Mouse (Mus musculus): ENCODE results near the gene Guca1a. TPM values are rescaled to one million over a fixed set of nuclear protein-coding genes. Genes with fewer than 3 reads are reported as not detected.
"Not testable (repeated sequence)": the region's sequence is repeated elsewhere in the genome, so short reads cannot be mapped to it uniquely, and the experiment has no call there.

Guca1a gene
- polyA plus RNA-seq, 1 experiment: not detected

DNA sequence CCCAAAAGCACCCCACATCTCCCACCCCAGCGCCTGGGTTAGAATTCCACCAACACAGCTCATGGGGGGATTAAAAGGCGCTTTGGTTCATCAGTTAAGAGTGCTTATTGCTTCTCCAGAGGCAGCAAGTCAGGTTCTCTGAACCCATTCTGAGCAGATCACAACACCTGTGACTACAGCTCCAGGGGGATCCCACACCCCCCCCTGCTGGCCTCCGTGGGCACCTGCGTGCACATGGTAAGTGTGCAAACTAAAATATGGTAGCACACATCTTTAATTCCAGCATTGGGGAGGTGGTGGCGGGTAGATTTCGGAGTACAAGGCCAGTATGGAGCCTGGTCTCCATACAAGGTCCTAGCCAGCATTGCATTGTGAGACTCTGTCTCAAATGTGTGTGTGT lies 26.9 kb upstream of the Guca1a start:
- no peak for TF ChIP-seq POLR2A (IDR thresholded peaks at IDR 0.05; ENCODE audit: insufficient read depth, low read depth, low read length)
- TF ChIP-seq CTCF (IDR thresholded peaks at IDR 0.05; ENCODE audit: insufficient read depth, low read depth, low read length): no peak
- Histone ChIP-seq H3K27ac (ENCODE audit: insufficient read depth, low read depth, low read length) (no peak overlapping the region), H3K4me3 (ENCODE audit: insufficient read depth, low read depth, low read length) (no peak overlapping the region), H3K4me1 (ENCODE audit: control insufficient read depth, insufficient read depth, low read length) (peaks cover 17% of the 10 kb centered on the region)
- 87% methylated on average over 6 of the region's 6 CpGs for WGBS

DNA sequence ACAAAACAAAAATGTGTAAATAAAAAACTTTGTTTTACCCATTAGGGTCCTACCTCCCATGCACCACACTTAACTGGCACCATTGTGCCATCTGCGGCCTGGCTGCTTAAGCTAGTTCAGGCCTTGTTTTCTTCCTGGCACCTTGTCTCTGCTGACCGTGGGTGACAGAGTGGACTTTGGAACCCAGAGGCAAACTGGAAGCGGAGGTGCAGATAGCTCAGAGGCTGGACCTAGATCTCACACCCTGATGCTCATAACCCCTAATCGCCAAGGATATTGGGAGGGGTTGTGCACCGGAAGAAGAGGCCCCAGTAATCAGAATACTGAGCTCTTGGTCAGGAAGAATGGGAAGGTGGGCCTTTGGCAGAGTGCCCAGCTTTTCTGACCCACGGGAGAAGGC lies 23.8 kb upstream of the Guca1a start:
- no peak for TF ChIP-seq CTCF (IDR thresholded peaks at IDR 0.05; ENCODE audit: insufficient read depth, low read depth, low read length)
- TF ChIP-seq POLR2A (IDR thresholded peaks at IDR 0.05; ENCODE audit: insufficient read depth, low read depth, low read length): no peak
- peaks cover 17% of the 10 kb centered on the region for H3K4me1 ChIP-seq (ENCODE audit: control insufficient read depth, insufficient read depth, low read length)
- H3K4me3 ChIP-seq (ENCODE audit: insufficient read depth, low read depth, low read length): no peak overlapping the region
- no peak overlapping the region for H3K27ac ChIP-seq (ENCODE audit: insufficient read depth, low read depth, low read length)
- WGBS: 73% methylated on average over 6 of the region's 6 CpGs

DNA sequence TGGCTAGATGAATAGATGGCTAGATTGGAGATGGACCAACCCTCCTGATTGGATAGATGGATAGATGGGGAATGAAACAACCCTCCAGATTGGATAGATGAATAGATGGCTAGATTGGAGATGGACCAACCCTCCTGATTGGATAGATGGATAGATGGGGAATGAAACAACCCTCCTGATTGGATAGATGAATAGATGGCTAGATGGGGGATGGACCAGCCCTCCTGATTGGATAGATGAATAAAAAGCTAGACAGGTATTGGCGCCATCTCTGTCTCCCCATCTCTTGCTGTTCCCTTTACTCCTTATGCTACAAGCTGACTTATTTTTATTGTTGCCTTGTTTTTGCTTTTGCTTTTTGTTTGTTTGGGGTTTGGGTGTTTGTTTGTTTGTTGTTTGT lies 22.2 kb upstream of the Guca1a start:
- H3K4me3 ChIP-seq (ENCODE audit: insufficient read depth, low read depth, low read length); H3K4me1 ChIP-seq (ENCODE audit: control insufficient read depth, insufficient read depth, low read length); H3K27ac ChIP-seq (ENCODE audit: insufficient read depth, low read depth, low read length): not testable (repeated sequence)
- WGBS: 90% methylated on average over 1 of the region's 1 CpGs

DNA sequence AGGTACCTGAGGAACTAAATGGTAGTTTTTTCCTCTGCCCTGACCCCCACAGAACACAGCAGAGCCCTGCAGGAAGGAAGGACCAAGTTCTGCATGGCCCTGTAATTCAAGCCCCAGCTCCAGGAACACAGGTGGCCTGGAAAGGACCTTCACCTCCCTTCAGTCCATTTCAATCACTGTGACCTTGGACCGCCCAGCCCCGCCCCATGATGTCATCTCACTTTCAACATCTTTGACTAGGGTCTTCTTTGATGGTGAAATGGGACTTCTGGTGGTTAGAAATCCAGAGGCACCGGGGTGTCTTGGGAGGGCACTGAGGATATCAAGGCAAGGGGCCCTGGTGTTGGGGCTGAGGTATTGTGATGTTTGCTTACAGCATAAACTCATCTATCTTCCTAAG lies 21.2 kb upstream of the Guca1a start:
- Histone ChIP-seq H3K27ac (ENCODE audit: insufficient read depth, low read depth, low read length) (no peak overlapping the region), H3K4me1 (ENCODE audit: control insufficient read depth, insufficient read depth, low read length) (peaks cover 3% of the 10 kb centered on the region; the same call in 1 of the 2 replicates), H3K4me3 (ENCODE audit: insufficient read depth, low read depth, low read length) (no peak overlapping the region)
- TF ChIP-seq POLR2A (IDR thresholded peaks at IDR 0.05; ENCODE audit: insufficient read depth, low read depth, low read length) (no peak), CTCF (IDR thresholded peaks at IDR 0.05; ENCODE audit: insufficient read depth, low read depth, low read length) (no peak)
- 86% methylated on average over 3 of the region's 3 CpGs for WGBS

DNA sequence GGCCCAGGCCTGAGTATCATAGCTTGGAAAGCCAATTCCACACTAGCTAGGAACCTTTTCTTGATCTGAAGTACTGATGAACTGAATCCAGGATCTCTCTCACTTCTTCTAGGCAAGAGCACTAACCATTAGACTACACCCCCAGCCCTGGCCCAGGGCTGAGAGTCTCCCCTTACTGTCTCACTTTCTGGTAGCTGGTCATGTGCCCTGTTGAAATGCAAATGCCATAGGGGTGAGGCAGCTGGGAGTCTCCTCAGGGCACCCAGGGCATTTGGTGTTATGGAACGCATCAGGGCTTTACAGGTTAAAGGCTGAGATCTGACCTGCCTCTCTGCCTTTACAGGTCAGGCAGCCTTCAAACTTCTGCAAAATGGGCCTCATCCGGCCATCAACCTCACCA lies 19.8 kb upstream of the Guca1a start:
- no peak overlapping the region for H3K27ac ChIP-seq (ENCODE audit: insufficient read depth, low read depth, low read length)
- WGBS: 81% methylated on average over 2 of the region's 2 CpGs
- TF ChIP-seq POLR2A (IDR thresholded peaks at IDR 0.05; ENCODE audit: insufficient read depth, low read depth, low read length) (no peak), CTCF (IDR thresholded peaks at IDR 0.05; ENCODE audit: insufficient read depth, low read depth, low read length) (no peak)
- no peaks in the 10 kb centered on the region for H3K4me1 ChIP-seq (ENCODE audit: control insufficient read depth, insufficient read depth, low read length)
- no peak overlapping the region for H3K4me3 ChIP-seq (ENCODE audit: insufficient read depth, low read depth, low read length)

DNA sequence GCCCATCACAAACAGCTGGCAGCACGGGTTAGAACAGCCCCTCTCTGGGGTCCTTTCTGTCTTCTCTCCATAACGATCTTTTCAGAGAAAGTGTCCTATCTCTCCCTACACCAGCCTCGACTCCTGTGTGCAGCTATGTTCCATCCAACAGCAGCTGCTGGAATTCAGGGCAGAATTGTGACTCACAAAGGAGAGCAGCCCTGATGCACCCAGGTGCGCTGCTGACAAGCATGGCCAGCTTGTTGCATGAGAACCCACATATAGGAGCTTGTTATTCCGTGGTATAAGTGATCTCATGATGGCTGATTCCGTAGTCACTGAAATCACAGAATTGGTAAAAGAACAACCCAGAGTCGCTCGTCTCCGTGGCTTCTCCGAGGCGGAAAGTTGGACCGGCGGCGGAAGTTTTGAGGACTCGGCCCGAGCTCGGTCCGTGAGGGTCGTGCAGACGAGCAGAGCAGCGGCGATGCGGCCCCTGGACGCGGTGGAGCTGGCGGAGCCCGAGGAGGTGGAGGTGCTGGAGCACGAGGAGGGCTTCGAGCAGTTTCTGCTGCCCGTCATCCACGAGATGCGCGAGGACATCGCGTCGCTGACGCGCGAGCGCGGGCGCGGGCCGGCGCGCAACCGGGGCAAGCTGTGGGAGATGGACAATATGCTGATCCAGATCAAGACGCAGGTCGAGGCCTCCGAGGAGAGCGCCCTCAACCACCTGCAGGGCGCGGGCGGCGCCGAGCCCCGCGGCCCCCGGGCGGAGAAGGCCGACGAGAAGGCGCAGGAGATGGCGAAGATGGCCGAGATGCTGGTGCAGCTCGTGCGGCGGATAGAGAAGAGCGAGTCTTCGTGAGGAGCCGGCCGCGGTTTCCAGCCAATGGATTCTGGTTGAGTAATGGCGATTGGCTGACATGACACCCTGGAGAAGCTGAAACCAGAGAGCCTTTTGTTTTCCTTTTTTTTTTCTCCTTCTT lies 9.8 kb upstream of the Guca1a start:
- H3K4me3 ChIP-seq (ENCODE audit: insufficient read depth, low read depth, low read length): peak overlapping the region; percentile 40
- 2% methylated on average over 74 of the region's 74 CpGs for WGBS
- not testable (repeated sequence) for H3K4me1 ChIP-seq (ENCODE audit: control insufficient read depth, insufficient read depth, low read length); H3K27ac ChIP-seq (ENCODE audit: insufficient read depth, low read depth, low read length)

DNA sequence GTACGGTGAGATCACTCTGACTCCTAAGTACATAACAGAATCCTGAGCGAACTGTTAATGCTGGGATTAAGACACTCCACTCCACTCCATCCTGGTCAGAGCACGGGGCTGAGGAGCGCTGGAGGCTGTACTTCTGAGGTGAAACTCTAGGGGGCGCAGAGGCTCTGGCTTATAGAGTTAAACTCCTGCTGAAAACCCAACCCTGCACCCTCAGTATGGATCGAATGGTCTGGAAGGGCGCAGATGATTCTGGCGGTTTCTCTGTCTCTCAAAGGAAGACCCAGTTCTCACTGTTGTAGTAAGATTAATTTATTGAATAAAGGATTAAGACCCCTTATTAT lies 8.1 kb upstream of the Guca1a start:
- TF ChIP-seq CTCF (IDR thresholded peaks at IDR 0.05; ENCODE audit: insufficient read depth, low read depth, low read length): no peak
- no peak for TF ChIP-seq POLR2A (IDR thresholded peaks at IDR 0.05; ENCODE audit: insufficient read depth, low read depth, low read length)
- WGBS: 24% methylated on average over 8 of the region's 8 CpGs
- Histone ChIP-seq H3K4me3 (ENCODE audit: insufficient read depth, low read depth, low read length) (no peak overlapping the region), H3K4me1 (ENCODE audit: control insufficient read depth, insufficient read depth, low read length) (peaks cover 8% of the 10 kb centered on the region), H3K27ac (ENCODE audit: insufficient read depth, low read depth, low read length) (no peak overlapping the region)

DNA sequence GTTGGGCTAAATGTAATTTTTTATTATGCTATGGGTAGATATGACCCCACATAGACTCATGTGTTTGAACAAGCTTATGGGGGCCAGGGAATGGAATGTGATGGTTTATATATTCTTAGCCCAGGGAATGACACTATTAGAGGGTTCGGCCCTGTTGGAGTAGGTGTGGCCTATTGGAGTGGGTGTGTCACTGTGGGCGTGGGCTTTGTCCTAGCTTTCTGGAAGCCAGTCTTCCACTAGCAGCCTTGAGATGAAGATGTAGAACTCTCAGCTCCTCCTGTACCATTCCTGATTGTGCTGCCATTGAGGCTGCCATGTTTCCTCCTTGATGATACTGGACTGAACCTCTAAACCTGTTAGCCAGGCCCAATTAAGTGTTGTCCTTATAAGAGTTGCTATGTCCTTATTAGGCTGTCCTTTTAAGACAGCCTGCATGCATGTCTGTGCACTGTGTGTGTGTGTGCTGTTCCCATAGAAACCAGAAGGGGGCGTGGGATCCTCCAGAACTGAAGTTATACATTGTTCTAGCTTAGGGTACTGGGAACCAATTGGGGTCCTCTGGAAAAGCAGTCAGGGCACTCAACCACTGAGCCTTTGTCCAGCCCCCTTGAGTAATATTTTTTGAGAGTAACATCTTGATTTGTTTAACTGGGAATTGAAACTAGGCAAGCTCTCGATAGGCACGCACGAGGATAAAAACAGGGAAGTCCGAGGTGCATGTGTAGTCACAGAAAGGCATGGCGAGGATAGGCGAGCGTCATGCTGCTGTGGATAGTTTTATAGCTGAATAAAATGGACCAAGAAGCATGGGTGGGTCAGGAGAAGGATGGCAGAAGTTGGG lies 7.6 kb upstream of the Guca1a start:
- 69% methylated on average over 10 of the region's 10 CpGs for WGBS
- TF ChIP-seq POLR2A (IDR thresholded peaks at IDR 0.05; ENCODE audit: insufficient read depth, low read depth, low read length): no peak
- H3K4me1 ChIP-seq (ENCODE audit: control insufficient read depth, insufficient read depth, low read length): peaks cover 8% of the 10 kb centered on the region
- H3K27ac ChIP-seq (ENCODE audit: insufficient read depth, low read depth, low read length): no peak overlapping the region
- H3K4me3 ChIP-seq (ENCODE audit: insufficient read depth, low read depth, low read length): no peak overlapping the region

DNA sequence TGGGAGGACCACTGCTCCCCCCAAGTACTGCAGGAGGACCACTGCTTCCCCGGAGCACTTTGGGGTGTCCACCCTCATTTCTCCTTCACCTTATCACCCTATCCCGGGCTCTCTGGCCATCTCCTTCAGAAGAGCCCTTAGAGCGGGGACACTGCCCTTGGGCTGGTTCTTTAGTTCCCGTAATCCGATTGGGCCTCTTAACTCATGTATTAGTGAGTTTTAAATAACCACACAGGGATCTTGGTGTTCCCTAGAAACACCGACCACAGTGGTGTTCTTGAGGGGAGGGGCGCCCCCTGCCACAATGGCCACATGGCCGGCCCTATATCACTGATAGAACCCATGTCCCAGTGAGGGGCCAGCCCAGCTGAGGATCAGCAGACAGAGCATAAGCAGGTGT lies 1.3 kb downstream of the Guca1a start:
- Histone ChIP-seq H3K4me3 (ENCODE audit: insufficient read depth, low read depth, low read length) (no peak overlapping the region), H3K4me1 (ENCODE audit: control insufficient read depth, insufficient read depth, low read length) (peaks cover 12% of the 10 kb centered on the region; the same call in 1 of the 2 replicates), H3K27ac (ENCODE audit: insufficient read depth, low read depth, low read length) (no peak overlapping the region)
- whole genome bisulfite sequencing: 86% methylated on average over 8 of the region's 8 CpGs
- no peak for TF ChIP-seq CTCF (IDR thresholded peaks at IDR 0.05; ENCODE audit: insufficient read depth, low read depth, low read length)
- TF ChIP-seq POLR2A (IDR thresholded peaks at IDR 0.05; ENCODE audit: insufficient read depth, low read depth, low read length): no peak
